ENCODE assay signal across 20 mouse cellular contexts in the genomic region with DNA sequence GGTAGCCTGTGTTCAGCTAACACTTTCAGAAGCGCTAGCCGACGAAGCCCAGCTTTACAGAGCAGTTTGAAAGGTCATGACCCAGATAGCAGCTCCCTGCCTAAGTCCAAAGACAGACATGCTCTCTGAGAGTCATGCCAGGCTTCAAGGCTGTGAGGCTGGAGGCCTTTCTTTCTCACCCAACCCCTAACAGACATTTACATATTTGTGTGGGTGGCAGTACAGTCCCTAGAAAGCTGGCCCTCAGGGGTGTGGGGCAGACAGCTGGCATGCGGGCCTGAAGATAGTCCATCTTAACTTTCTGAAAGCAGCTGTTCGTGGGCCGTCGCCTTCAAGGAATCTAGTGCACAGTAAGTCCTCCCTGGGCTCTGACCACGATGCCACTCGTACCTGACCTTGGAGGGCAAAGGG. TPM values are rescaled to one million over a fixed set of nuclear protein-coding genes. Genes with fewer than 3 reads are reported as not detected.
A peak's percentile ranks its signal among the peaks of the same experiment; 100 is the strongest.
DNase-seq lines count a peak whose midpoint lies in the region; ATAC-seq and TF ChIP-seq lines count a peak whose summit lies in the region.
"Had no signal": no experiment of that assay in that cellular context is flagged by ENCODE, and none has a peak within 500 bp of the region (broad histone marks: within the 10 kb centered on the region; RNA-seq: fewer than 3 reads in every experiment).

No protein-coding gene starts in this region.

- no peak for TF ChIP-seq CTCF in spleen, adult 2 months (IDR thresholded peaks at IDR 0.05; ENCODE audit: extremely low read depth, insufficient read depth, insufficient read length, insufficient replicate concordance)
- no peak for TF ChIP-seq CTCF in Patski (IDR thresholded peaks at IDR 0.05)

- POLR2A ChIA-PET in Patski (lab: Charles Lee), result no interaction called here

- H3K9ac ChIP-seq in neural tube, embryonic 15.5 days (replicated peaks), result no peak overlapping the region
- H3K9ac ChIP-seq: hindbrain, embryonic 12.5 days; midbrain, embryonic 12.5 days had no signal

- WGBS in spleen, adult 2 months, result 49% methylated on average over 9 of the region's 9 CpGs
- 69% methylated on average over 9 of the region's 9 CpGs for WGBS in neural tube, embryonic 15.5 days

- no peaks in the 10 kb centered on the region for H3K36me3 ChIP-seq in spleen, adult 2 months (ENCODE audit: control insufficient read depth, insufficient read depth, low read length)
- H3K36me3 ChIP-seq in neural tube, embryonic 15.5 days, result no peaks in the 10 kb centered on the region
- H3K36me3 ChIP-seq: G1E; hindbrain, embryonic 12.5 days; limb, embryonic 10.5 days; midbrain, embryonic 12.5 days had no signal

- CTCF ChIA-PET in Patski (lab: Charles Lee), result no interaction called here

- no peaks in the 10 kb centered on the region for H3K9me3 ChIP-seq in neural tube, embryonic 15.5 days (replicated peaks)
- H3K9me3 ChIP-seq: G1E; hindbrain, embryonic 12.5 days; limb, embryonic 10.5 days; midbrain, embryonic 12.5 days had no signal

- H3K4me1 ChIP-seq in spleen, adult 2 months (ENCODE audit: control insufficient read depth, insufficient read depth, insufficient read length), result peaks cover 60% of the 10 kb centered on the region
- no peaks in the 10 kb centered on the region for H3K4me1 ChIP-seq in neural tube, embryonic 15.5 days
- H3K4me1 ChIP-seq: hindbrain, embryonic 12.5 days; midbrain, embryonic 12.5 days had no signal

- peak overlapping the region; percentile 59 for H3K27ac ChIP-seq in spleen, adult 2 months (ENCODE audit: insufficient read depth, low read length)
- no peak overlapping the region for H3K27ac ChIP-seq in neural tube, embryonic 15.5 days (replicated peaks)
- H3K27ac ChIP-seq: hindbrain, embryonic 12.5 days; limb, embryonic 10.5 days; midbrain, embryonic 12.5 days had no signal

- in situ Hi-C loops in Patski (cut with MboI; ENCODE audit: low pct_unique_long_range_greater_than_20kb), result no loop called here

- DNase-seq in adrenal gland, postnatal 14 days, result peak; percentile 18
- no peak for DNase-seq in adrenal gland, adult 18-20 months (ENCODE audit: low spot score in 2 of 2)
- no peak for DNase-seq in spleen, adult 2 months (ENCODE audit: low read depth in 1 of 2, low spot score in 2 of 2)
- DNase-seq in spleen, postnatal 14 days (ENCODE audit: low spot score in 2 of 2), result no peak
- no peak for DNase-seq in Patski (ENCODE audit: low read depth, low spot score)
- DNase-seq in retina, embryonic 14.5 days (ENCODE audit: low spot score), result peak; percentile 22
- DNase-seq: adrenal gland, postnatal 25 days; cerebellum, adult 2 months; gastrocnemius, postnatal 14 days; layer of hippocampus, postnatal 36 days had no signal

- no peaks in the 10 kb centered on the region for H3K27me3 ChIP-seq in spleen, adult 2 months (ENCODE audit: control insufficient read depth, insufficient read depth, low read length)
- no peaks in the 10 kb centered on the region for H3K27me3 ChIP-seq in Patski
- H3K27me3 ChIP-seq in neural tube, embryonic 15.5 days (replicated peaks), result no peaks in the 10 kb centered on the region
- H3K27me3 ChIP-seq: hindbrain, embryonic 12.5 days had no signal

- no peak for TF ChIP-seq POLR2A in spleen, adult 2 months (IDR thresholded peaks at IDR 0.05; ENCODE audit: low read depth, low read length)

- no peak overlapping the region for H3K4me2 ChIP-seq in neural tube, embryonic 15.5 days
- H3K4me2 ChIP-seq: hindbrain, embryonic 12.5 days; liver, embryonic 11.5 days; midbrain, embryonic 12.5 days had no signal

- peak; percentile 24 for ATAC-seq in Patski
- no peak for ATAC-seq in neural tube, embryonic 15.5 days (ENCODE audit: low FRiP score)
- no peak for ATAC-seq in erythroid progenitor cell, adult 5-6 weeks (replicated peaks; ENCODE audit: low FRiP score, poor library complexity, severe bottlenecking)

- H3K4me3 ChIP-seq in spleen, adult 2 months (ENCODE audit: extremely low read depth, insufficient read depth, insufficient read length), result no peak overlapping the region
- H3K4me3 ChIP-seq in neural tube, embryonic 15.5 days (replicated peaks), result no peak overlapping the region
- H3K4me3 ChIP-seq: hindbrain, embryonic 12.5 days; limb, embryonic 10.5 days; midbrain, embryonic 12.5 days had no signal

RNA-seq across cellular contexts. Expression of gene Gpr132, which starts 6.1 kb away (rescaled TPM):
- 0.30 and 3.4 TPM in 2 replicates for total RNA-seq in adrenal gland, postnatal 14 days (2021)
- under 1 TPM; 0.54 to 0.66 TPM for total RNA-seq in adrenal gland, adult 18-20 months (2021)
- polyA plus RNA-seq in spleen, adult 2 months (2012; rRNA removed), result 77.9 and 81.1 TPM in 2 replicates
- not detected for polyA plus RNA-seq in Patski (2021)
- polyA plus RNA-seq in neural tube, embryonic 15.5 days (2015; fragmentation: Nextera tagmentation; extraction: Ambion mirVana), result 0.08 and 2.8 TPM in 2 replicates
- 1.3 and 5.0 TPM in 2 replicates for total RNA-seq in erythroid progenitor cell, adult 5-6 weeks (2015; ENCODE audit: low replicate concordance)
- 0.90 and 2.7 TPM in 2 replicates for total RNA-seq in erythroid progenitor cell, adult 5-6 weeks (2017; ENCODE audit: low replicate concordance)
- total RNA-seq: layer of hippocampus, adult 18-20 months; layer of hippocampus, postnatal 36 days had no signal
- polyA plus RNA-seq: forebrain, embryonic 11.5 days; hindbrain, embryonic 12.5 days; limb, embryonic 10.5 days; midbrain, embryonic 12.5 days had no signal

RNA-seq across cellular contexts. Expression of gene Cdca4, which starts 32.7 kb away (rescaled TPM):
- 19.9 and 21.4 TPM in 2 replicates for total RNA-seq in adrenal gland, postnatal 14 days (2021)
- total RNA-seq in adrenal gland, adult 18-20 months (2021), result 10 to 100 TPM; 13.9 to 14.3 TPM
- polyA plus RNA-seq in spleen, adult 2 months (2012; rRNA removed), result 30.4 and 34.0 TPM in 2 replicates
- 23.5 TPM for polyA plus RNA-seq in Patski (2021)
- polyA plus RNA-seq in neural tube, embryonic 15.5 days (2015; fragmentation: Nextera tagmentation; extraction: Ambion mirVana), result 30.3 and 48.6 TPM in 2 replicates
- 170 and 180 TPM in 2 replicates for total RNA-seq in erythroid progenitor cell, adult 5-6 weeks (2015; ENCODE audit: low replicate concordance)
- total RNA-seq in erythroid progenitor cell, adult 5-6 weeks (2017; ENCODE audit: low replicate concordance), result 135 and 144 TPM in 2 replicates

RNA-seq across cellular contexts. Expression of gene Clba1, which starts 53.2 kb away (rescaled TPM):
- total RNA-seq in adrenal gland, postnatal 14 days (2021), result 3.4 and 5.6 TPM in 2 replicates
- total RNA-seq in adrenal gland, adult 18-20 months (2021), result 1 to 10 TPM; 6.3 to 6.8 TPM
- polyA plus RNA-seq in spleen, adult 2 months (2012; rRNA removed), result 0.83 and 1.1 TPM in 2 replicates
- 46.3 TPM for polyA plus RNA-seq in Patski (2021)
- polyA plus RNA-seq in neural tube, embryonic 15.5 days (2015; fragmentation: Nextera tagmentation; extraction: Ambion mirVana), result 19.6 and 21.1 TPM in 2 replicates
- not detected in 2 replicates for total RNA-seq in erythroid progenitor cell, adult 5-6 weeks (2015; ENCODE audit: low replicate concordance)
- 0.51 TPM in 1 of 2 replicates, not detected in the other for total RNA-seq in erythroid progenitor cell, adult 5-6 weeks (2017; ENCODE audit: low replicate concordance)

RNA-seq across cellular contexts. Expression of gene Ahnak2, which starts 59.5 kb away (rescaled TPM):
- 7.2 and 9.6 TPM in 2 replicates for total RNA-seq in adrenal gland, postnatal 14 days (2021)
- total RNA-seq in adrenal gland, adult 18-20 months (2021), result 1 to 10 TPM; 4.2 to 9.4 TPM
- 0.46 and 0.83 TPM in 2 replicates for polyA plus RNA-seq in spleen, adult 2 months (2012; rRNA removed)
- 44.1 TPM for polyA plus RNA-seq in Patski (2021)
- 4.5 and 5.7 TPM in 2 replicates for polyA plus RNA-seq in neural tube, embryonic 15.5 days (2015; fragmentation: Nextera tagmentation; extraction: Ambion mirVana)
- 0.36 TPM in 1 of 2 replicates, not detected in the other for total RNA-seq in erythroid progenitor cell, adult 5-6 weeks (2015; ENCODE audit: low replicate concordance)
- total RNA-seq in erythroid progenitor cell, adult 5-6 weeks (2017; ENCODE audit: low replicate concordance), result 0.64 TPM in 1 of 2 replicates, not detected in the other
- total RNA-seq: common myeloid progenitor, adult 5-6 weeks had no signal

Comparison
In these comparisons a context has a peak if more than half of its experiments do, and no peak if none do; other contexts are left out.
1. DNase-seq: peak in adrenal gland, postnatal 14 days (single experiment) and retina, embryonic 14.5 days (single experiment); none in adrenal gland, adult 18-20 months (0 of 2), spleen, adult 2 months (0 of 2), spleen, postnatal 14 days (0 of 2) and Patski (single experiment).